Mouse (Mus musculus) liver, embryonic 14.5 days (tissue): ENCODE data around the gene Dlg2.

ENCODE experiments used
- CTCF ChIP-seq: IDR thresholded peaks from 2 replicates; pipeline ENCODE4 v1.5.1; 2016; ENCODE audit warnings: antibody characterized with exemption, low read depth, control low read depth
- EP300 ChIP-seq: IDR thresholded peaks from 2 replicates; pipeline ENCODE4 v1.6.1; 2016; ENCODE audit warnings: antibody characterized with exemption, low read depth

DNA sequence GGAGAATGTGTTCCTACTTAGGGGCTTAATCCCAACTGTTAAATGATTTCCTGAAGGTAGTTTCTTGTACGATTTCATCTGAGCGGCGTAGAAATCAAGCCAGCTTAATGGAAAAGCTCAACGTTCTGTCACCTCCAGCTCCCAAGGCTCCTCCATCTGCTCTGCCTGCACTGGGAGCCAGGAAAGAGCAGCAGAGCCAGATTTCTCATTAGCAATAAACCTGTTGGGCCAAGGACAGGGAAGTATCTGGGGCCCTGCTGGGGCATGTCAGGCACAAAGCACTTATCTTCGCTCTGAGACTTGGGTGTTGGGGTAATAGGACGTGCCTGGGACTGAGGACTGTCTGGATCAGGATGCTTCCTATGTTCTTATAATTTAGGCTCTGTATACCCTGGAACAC, 1839.9 kb downstream of the Dlg2 start:
- TF ChIP-seq CTCF = no peak
- no peak for TF ChIP-seq EP300
